Mouse (Mus musculus): ENCODE results near the gene Tcp10a.
"Not testable (repeated sequence)": the region's sequence is repeated elsewhere in the genome, so short reads cannot be mapped to it uniquely, and the experiment has no call there.

The Tcp10a gene

DNA sequence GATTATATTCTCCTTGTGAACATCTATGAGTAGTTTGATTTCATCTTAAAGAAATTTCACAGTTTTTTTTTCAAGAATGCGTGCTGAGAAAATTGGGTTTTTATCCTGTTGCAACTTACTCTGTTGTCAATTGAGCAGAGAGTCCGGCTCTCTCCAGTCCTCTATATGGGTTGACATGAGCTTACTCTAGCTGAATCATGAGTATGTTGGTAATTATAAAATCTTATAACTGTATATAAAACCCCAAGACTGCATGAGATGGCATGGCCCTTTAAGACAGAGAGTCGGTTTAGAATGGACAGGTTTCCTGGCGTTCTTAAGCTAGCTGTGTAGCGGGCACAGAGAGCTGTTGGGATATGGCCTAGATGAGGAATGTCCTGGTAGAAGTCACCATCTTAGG, at the start of gene Tcp10a:
Gene Tcp10a (plus strand): TSS at position 301 of the 400 bp plus-strand sequence.
- not testable (repeated sequence) for DNase-seq (ENCODE audit: low read depth, low spot score)

DNA sequence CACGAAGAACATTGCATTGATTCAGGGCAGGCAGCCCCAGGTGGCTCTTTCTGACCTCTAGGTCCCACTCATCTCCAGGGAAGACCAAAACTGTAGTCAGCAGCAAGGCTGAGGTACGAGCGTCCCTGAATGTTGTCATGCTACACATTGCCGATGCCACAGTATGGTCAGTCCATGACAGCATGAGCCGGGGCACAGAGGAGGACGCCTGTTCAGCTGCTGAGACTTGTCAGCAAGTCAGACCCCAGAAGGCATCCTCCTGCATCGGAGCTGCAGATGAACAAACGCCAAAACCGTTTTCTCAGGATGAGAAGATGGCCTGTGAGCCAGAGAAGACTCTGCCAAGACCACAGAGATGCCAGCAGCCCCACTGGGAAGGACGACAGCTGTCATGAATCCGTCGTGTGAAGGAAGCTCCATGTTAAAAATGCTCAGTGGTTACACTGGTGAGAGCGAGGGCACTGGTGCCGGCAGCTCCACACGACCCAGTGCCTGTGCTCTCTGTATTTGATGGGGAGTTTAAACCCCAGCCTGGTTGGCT, 45.7 kb upstream of the Tcp10a start:
- DNase-seq (ENCODE audit: low read depth, low spot score), result no peak

DNA sequence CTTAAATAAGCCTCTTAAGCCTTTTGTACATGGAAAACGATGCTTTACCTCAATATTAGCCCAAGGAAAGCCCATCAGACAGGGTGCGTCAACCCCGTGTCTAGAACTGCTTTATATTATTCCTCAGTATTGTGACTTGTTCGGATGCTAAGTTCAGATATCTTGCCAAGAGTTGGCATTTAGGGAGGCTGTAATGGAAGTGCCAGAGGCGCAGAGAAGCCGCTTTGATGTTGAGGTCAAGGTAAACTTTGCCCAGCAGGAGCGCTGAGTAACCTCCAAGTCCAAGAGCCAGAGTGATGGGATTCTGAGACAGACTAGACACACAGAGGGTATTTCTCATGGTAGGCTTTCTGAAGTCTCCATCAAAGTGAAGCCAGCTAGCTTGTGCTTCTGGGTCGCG, 45.2 kb upstream of the Tcp10a start:
- DNase-seq (ENCODE audit: low read depth, low spot score), result no peak

DNA sequence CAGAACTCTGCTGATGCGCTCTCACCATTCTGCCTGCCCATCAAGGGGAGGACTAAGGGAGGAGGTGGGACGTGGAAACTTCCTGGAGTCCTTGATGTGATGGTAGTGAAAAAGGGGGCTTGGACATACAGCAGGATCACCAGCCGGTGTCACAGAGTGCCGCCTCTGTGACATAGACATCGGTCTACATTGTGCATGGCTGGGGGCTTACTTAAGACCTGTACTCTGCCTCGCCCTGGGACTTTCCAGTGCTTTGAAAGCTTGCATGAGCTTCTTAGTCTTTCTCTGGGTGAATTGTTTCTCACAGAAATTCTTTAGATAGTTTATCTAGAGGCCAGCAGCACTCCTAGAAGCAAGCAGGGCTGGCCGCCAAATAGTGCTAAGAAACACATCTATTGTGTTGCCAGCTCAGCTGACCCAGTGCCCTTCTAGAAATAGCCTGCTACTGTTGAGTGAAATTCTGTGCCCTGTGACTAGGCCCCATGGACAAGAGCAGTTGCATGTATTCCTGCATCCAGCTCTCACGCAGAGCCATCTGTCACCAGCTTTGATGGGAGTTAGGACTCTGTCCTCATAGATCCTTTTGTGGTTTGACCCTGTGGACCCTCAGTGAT, 40.0 kb upstream of the Tcp10a start:
- DNase-seq (ENCODE audit: low read depth, low spot score), result no peak

DNA sequence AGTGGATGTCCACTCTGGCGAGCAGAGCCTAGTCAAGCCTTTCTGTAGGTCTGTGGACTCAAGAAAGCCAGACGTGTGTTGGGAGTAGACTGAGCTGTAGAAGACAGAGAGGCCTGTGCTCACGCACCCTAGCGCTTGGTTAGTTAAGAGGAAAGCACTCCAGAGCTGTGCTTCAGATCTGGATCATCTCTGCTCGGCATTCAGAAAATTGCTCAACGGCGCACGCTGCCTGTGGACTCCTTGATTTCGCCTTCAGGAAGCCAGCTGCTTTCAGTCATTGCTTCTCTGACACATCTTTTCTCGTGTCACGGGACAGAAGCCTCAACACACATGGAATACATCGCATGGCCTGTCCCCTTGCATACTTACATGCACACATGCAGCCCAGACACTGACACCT, 39.2 kb upstream of the Tcp10a start:
- no peak for DNase-seq (ENCODE audit: low read depth, low spot score)

DNA sequence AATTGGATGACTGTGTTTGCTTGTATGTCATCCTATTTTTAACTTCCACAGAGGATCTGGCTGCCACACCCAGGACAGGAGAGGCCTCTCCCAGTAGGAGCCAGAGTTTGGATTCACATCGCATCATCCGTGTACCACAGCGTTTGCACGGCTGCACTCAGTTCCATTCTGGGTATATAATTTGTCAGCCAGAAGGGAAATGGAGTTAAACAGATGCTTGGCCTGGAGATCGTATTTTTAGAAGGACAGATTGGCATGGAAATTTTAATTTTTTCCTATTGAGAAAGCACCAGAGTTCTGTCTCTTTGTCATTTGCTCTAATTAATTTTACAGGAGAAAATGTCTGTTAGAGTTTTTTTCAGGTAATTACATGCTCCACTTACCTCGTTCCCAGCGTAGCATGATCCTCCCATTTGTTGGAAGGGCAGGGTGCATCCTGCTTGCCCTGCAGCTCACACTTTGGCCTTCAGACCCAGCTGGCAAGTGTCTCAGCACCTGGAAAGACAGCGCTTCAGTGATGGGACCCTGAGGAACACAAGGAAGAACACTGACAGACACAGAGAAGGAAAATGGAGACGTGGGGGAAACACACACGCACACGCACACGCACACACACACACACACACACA, 37.9 kb upstream of the Tcp10a start:
- DNase-seq (ENCODE audit: low read depth, low spot score), result no peak

DNA sequence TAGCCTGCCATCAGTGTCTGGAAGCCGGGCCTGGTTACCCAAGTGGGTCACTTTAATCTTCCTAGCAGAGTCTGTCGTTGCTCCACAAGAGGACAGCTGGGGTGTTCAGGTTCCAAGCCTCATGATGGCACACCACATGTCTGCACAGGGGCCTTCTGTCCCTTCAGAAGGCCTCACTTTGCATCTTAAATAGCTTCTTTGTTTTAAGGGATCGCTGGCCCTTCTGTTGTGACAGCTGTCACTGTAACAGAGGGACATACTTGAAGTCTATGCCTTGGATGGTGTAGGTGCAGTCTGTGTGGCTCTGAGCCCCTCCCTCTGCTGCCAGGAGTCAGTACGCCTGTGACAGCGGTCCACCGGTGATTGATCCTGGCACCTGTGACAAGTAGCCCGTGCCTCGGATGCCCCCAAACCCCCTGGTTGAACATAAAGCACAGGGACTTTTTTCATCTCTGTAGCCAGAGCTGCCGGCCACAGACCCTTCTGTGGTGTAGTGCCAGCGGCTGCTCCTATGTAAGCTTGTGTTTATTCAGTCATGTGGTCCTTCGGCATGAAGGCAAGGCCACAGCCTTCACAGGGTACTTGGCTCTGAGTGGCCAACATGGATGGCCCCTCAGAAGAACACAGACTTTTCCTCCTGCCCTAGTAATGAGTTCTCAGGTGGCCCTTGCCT, 32.3 kb upstream of the Tcp10a start:
- no peak for DNase-seq (ENCODE audit: low read depth, low spot score)

DNA sequence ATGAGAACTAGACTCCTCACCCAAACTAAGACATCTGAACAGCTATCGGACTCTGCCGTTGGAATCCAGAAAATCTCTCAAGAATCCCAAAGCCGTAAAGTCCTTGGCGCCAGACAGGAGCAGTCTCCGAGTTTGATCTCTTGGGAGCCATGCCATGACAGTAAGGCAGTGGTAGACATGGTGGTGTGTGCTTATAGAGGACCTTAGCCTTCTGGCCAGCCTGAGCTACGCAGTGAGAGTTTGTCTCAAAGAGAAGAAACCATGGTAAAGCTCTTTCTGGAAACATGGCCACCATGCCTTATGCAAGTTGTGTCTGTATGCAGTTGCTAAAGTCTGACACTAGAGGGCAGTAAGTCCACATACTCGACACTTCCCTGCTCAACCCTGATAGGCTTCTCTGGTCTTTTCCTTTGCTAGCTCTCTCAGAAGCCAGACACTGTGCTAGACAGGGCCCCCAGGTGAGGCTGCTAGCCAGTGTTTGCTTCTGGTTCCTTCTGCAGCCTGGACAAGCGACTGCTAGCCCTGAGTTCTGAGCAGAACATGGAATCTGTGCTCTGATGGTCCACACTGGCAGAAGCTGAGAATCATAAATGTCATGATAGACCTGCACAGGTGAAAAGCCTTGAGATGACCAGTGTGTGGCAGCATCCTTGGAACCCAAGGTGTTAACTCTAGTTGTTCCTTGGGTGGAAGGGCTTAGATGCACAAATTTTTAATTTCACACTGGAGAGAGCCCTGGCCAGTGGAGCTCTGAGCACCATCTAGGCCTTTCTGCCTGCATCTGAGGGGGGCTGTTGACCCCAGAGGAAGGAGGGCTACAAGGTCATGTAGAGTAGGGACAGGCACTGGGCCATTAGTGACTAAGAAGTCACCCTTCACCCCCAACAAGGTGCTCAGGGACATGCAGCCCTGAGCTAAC, 17.9 kb upstream of the Tcp10a start:
- DNase-seq (ENCODE audit: low read depth, low spot score), result not testable (repeated sequence)

DNA sequence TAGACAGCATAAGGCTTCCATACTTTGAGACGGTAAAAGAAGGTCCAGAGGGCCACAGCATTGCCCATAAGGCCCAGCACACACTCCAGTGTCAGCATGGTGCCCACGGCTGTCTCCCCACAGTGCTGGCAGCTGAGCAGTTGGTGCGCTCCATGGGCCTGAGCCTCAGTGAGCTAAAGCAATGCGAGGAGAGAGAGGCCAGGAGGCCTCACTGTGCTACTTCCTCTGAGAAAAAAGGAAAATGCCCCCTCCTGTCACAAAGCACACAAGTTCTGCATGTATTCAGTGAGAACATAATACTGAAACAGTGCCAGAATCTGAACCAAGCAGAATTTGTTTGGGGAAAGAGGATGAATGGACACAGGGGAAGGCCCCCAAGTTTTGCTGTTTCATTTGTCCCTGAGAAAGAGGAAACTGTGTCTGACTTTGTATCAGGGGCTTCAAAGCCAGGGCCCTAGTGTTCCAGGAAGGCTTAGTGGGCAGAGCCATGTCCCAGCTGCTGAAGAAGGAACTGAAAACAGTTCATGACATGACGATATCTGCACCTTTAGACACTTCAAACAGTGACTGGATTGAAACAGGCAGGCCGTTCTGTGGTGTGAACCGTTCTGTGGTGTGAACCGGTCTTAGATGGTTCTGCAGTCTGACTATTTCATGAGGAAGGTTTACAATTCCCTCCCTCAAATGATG, 8.6 kb upstream of the Tcp10a start:
- not testable (repeated sequence) for DNase-seq (ENCODE audit: low read depth, low spot score)

DNA sequence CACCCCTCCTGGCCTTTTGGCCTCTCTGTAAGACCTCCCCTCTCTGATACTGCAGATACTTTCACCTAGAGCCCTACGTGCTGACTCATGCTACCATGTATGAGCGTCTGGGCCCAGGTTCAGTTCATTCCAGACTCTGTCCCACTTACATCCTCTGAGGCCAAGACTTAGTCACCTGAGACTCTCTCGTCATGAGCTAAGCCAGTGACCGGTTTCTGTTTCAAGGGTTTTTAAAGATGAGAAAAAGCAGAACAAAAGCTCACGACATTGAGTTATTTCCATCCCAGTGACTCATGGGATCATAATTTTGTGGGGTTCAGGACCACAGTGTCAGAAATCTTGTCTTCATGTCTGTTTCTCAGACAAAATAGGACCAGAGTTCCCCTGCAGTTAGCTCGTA, 4.7 kb upstream of the Tcp10a start:
- not testable (repeated sequence) for DNase-seq (ENCODE audit: low read depth, low spot score)

DNA sequence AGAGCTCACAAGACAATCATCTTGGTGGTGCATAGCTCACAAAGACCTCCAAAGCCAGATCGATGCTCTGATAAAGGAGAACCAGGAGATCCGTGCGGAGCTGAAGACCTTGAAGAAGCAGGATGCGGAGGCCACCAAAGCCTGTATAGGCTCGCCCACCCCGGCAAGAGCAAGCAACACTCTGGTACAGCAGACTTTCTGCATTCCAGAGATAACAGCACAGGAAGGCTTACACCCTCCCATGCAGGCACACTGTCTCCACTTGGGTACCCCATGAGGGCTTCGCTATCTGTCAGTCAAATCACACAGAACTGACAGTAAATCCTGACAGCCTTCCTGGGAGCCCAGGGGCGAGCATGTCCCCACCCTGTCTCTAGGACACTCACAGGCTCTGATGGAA, 2.0 kb downstream of the Tcp10a start:
- DNase-seq (ENCODE audit: low read depth, low spot score), result not testable (repeated sequence)

DNA sequence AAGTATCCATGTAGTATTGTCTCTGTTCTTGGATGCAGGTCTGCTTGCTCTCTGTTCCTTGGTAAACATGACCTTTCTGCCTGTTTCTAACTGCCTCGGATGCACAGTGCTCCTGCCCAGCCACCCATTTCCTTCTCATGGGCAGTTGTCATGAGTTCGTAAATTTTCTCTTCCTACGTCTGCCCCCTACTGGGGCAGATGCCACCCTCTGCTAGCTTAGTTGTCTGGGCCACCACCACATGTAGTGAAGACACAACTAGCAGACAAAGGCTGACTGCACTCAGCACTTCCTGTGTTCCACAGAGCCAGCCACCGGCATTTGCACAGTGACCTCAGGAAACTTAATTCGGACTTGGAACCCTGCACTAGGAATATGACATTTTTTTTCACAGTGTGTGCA, 8.3 kb downstream of the Tcp10a start:
- not testable (repeated sequence) for DNase-seq (ENCODE audit: low read depth, low spot score)

DNA sequence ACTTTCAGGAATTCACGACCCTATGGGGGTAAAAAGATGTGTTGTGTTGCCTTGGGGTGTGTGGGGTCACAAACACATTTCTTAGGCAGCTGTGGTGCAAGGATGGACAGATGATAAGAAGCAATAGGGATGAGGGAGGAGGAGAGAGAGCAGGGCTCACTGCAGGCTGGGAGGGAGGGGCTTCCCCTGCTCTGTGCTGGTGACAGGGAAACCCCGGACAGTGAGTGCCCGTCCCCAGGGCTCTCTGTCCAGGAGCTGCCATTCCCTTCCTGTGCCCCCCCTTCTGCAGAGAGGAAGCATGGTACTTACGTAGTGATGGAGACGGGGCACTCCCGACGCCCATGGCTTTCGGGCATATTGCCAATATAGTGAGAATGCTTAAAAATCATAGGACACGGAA, 12.9 kb downstream of the Tcp10a start:
- DNase-seq (ENCODE audit: low read depth, low spot score), result not testable (repeated sequence)

DNA sequence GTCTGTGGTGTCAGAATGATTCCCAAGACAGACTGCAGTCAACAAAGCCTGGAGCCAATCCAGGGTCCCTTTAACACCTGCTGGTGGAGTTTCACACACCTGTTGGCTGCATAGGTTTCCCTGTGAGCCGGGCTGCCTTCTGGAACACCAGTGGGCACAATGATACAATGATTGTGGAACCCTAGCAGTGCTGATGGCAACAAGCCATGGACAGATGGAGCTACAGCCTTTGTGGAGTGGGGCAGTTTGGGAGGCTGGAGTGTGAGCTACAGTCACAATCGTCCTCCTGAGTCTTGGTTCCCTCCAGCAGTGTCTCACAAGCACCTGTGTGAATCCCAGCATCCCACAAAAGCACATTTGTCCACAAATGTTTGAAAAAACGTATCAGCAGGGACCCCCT, 24.3 kb downstream of the Tcp10a start:
- not testable (repeated sequence) for DNase-seq (ENCODE audit: low read depth, low spot score)

DNA sequence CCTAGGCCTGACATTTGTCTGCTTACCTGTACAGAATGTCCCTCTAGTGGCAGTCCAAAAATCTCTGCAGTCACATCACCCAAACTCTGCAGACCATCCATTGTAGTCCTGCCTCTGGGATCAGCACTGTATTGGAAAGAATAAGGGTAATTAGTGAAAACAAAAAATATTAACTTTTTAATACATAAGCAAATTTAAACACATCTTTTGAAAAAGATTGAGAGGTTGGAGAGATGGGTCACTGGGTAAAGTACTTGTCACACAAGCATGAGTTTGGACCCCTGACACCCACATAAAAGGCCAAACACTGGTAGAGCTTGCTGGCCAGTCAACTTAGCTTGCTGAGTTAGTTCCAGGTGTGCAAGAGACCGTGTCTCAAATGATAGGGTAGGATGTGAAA, 28.1 kb downstream of the Tcp10a start, which contains the start of gene Ttll2:
Gene Ttll2 (minus strand): TSS at position 101 of the 400 bp plus-strand sequence.
- DNase-seq (ENCODE audit: low read depth, low spot score), result not testable (repeated sequence)

DNA sequence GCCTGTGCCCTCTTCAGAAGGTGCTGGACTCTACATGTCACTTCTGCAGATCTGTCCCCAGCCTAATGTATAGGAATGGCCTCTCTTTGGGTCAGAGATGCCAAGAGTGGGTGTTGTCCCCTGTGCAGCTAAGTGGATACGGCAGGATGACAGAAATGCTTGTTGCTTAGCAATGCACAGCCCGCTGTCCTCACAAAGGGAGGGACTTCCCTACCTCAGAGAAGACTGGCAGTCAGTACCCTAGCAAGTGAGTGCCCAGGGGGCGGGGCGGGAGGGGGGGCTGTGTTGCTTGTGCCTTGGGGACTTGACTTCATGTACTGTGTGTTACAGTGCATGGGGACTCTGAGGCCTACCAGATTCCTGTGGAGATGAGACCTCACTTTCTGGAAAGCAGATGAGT, 35.4 kb downstream of the Tcp10a start:
- not testable (repeated sequence) for DNase-seq (ENCODE audit: low read depth, low spot score)

DNA sequence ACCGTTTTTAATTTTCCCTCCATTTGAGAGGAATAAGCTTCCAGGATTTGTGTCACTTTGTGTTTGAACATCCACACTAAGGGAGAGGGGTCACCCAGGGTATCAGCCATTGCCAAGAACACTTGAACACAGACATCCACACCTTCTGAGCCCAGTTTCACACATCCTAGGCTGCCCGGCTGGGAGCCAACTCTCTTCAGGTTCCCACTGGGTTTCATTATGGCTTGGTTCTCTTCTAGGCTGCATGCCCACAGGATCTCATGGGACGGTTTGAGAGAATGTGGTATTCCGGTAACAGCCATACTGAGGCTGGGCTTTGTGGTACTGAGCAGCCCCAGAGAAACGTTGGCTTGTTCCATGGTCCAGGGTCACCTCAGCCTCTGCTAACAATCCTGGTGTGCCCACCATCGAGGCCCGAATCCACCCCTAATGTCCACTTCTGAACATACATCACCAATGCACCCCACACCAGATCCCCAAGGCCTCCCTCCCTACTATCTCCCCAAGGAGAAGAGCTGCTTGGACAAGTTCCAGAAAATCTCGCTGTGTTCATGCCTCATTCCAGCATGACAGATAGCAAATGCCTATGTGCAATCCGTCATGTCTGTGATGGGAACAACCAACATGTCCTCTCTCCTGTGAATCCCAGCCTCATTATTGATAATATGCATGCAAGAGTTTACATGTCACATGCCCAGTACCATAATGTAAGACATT, 36.5 kb downstream of the Tcp10a start:
- not testable (repeated sequence) for DNase-seq (ENCODE audit: low read depth, low spot score)

DNA sequence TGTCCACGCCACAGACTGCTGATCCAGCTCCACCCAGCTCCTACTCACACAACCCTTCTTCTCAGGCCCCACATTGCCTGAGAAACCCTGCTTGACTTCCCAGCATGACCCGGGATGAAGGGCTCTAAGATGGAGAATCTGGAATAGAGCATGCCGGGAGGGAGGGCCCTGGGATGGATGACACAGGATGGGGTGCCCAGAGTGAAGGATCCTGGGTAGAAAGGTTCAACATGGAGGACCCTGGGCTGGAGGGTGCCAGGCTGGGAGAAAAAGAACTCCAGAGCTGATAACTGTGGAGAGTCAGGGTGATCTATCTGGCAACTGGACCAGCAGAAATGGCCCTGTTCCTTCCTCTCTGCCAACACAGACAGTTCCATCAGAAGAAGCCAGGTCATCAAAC, 41.2 kb downstream of the Tcp10a start:
- not testable (repeated sequence) for DNase-seq (ENCODE audit: low read depth, low spot score)

DNA sequence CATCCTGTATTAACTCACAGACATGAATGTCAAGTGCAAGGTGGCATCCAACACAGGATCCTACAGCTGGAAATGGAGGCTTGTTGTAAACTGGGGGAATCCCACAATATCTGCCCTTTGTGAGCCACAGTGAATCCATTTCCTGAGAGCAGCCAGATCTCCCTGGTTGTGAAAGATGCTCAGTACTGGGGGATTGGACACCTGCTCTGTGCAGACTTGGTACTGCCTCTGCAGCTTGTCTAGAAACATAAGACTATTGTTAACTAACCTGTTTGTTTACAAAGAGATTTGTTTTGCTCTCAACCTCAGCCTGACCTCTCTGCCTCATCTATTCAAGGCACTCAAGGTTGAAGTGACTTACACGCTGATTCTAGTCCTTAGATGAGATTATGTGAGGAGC, 41.8 kb downstream of the Tcp10a start:
- DNase-seq (ENCODE audit: low read depth, low spot score), result not testable (repeated sequence)

DNA sequence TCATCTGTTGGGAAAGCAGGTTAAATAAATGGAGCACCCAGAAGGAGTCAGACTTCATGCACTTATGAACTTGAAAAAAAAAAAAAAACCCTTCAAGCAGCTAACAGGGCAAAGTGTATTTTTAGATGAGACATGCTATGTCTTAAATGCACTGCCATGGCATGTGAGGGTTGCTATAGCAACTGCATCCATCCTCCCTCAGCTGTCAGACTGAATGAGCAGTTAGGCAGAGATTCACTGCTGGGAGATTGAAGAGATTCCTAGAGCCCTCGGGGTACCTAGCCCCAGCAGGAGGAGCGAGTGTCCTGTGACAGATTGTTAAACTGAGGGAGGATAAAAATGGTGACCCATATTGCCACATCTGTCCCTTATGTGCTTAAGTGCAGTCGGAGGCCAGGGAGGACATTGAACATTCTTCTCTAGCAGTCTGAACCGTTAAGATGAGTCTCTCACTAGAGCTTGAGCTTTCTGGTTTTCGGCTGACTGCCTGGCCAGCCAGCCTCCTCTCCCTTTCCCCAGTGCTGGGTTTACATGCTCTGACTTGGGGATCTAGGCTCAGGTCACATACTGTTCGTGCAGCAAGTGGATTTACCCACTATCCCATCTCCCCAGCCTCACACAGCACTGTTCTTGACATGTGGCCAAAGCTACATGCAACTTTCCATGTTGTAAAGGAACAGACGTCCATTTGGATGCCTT, 42.4 kb downstream of the Tcp10a start:
- not testable (repeated sequence) for DNase-seq (ENCODE audit: low read depth, low spot score)

Data from c-Kit-negative CD71-positive TER-119-positive erythroid progenitor cells, embryonic 14.5 days (primary cell).